Mouse (Mus musculus) embryonic fibroblast, embryonic 13.5 days (primary cell): ENCODE measurements around the gene Tmem236.

Experiments used
- CTCF ChIP-seq: IDR thresholded peaks from 2 replicates; pipeline ENCODE4 v1.5.1; 2011; ENCODE audit warnings: mild to moderate bottlenecking, control low read depth, low read length, moderate library complexity, borderline replicate concordance; ENCODE audit not compliant: insufficient read depth
- POLR2A ChIP-seq: IDR thresholded peaks from 2 replicates; pipeline ENCODE4 v1.6.1; 2011; ENCODE audit warnings: low read depth, mild to moderate bottlenecking, control low read depth, low read length, moderate library complexity

DNA sequence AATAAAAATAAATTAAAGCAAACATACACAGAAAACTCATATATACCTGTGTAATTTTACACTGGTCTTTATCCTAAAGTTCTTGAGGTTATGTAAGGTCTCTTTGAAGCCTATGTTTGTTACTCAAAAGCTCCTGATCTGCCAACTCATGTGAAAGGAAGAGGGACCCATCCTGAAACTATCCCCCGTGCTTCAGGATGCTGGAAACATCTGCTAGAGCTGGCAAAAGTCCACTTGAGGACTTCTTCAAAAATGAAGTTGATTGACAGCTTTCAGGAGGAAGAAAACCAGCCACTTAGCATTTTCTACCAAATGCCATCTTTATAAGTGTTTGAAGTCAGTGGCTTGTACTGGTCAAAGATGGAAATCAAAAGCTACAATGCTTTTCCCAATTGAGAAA, 94.8 kb downstream of the Tmem236 start:
- no peak for TF ChIP-seq POLR2A
- no peak for TF ChIP-seq CTCF
